Mouse (Mus musculus): ENCODE measurements around the gene Pnmt. TPM values are rescaled to one million over a fixed set of nuclear protein-coding genes. Genes with fewer than 3 reads are reported as not detected.

Pnmt gene
- polyA plus RNA-seq, 1 experiment from 2014 or later: 2.2 TPM

DNA sequence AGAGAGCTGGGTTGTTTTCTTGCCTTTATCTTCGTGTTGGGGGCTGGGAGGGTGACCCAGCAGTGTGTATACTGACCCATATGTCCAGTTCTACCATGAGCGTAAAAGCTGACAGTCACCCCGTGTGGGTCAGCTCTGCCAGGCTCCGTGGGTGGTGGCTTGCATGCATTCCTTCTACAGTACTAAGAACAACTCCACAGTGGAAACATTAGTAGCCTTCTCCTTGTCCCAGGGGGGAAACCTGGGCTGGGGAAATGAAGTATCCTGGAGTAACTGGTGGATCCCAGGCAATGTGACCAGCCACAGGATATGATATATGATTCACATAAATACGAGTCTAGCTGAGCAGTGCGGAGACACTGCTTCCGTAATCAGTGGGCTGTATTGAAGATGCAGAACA is 27.5 kb downstream of the Pnmt start:
- Histone ChIP-seq H3K27ac (ENCODE audit: low read depth, low read length) (0 out of 2 replicates have a peak overlapping the region, but pooled peaks have one; percentile 98), H3K4me3 (ENCODE audit: low read length) (peak overlapping the region; percentile 98), H3K4me2 (replicated peaks; ENCODE audit: low read depth, low read length) (peak overlapping the region; percentile 59), H3K27me3 (ENCODE audit: control insufficient read depth, insufficient read depth, low read length) (no peaks in the 10 kb centered on the region), H3K9me3 (ENCODE audit: control insufficient read depth, low read length) (no peaks in the 10 kb centered on the region), H3K36me3 (ENCODE audit: control insufficient read depth, insufficient read depth, low read length) (no peaks in the 10 kb centered on the region), H3K4me1 (ENCODE audit: control insufficient read depth, insufficient read depth, low read length) (peaks cover 33% of the 10 kb centered on the region), H3K9ac (ENCODE audit: low read depth, low read length) (peak overlapping the region; percentile 97; the same call in 1 of the 2 replicates)
- ATAC-seq (ENCODE audit: low FRiP score, low TSS enrichment): no peak
- WGBS: 11% methylated on average over 7 of the region's 7 CpGs

DNA sequence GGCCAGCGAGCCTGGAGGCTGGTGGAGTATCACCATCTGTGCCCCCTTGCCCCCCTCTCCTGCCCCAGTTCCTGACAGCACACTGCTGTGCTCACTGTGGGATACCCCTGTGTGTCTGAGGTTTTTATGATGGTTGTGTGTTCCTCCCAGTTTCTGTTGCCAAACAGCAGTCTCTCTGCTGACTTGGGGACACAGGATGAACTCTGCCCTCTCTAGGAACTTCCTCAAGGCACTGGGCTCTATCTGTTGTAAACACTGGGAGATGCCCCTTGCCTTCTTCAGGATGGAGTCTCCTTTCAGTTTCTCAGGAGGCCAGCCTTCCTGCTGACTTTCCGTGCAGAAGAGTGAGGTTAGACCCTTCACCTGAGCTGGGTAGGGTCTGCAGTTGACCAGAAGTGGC is 27.9 kb downstream of the Pnmt start:
- peak overlapping the region; percentile 59 for H3K4me2 ChIP-seq (replicated peaks; ENCODE audit: low read depth, low read length)
- 0 out of 2 replicates have a peak overlapping the region, but pooled peaks have one; percentile 97 for H3K9ac ChIP-seq (ENCODE audit: low read depth, low read length)
- ATAC-seq (ENCODE audit: low FRiP score, low TSS enrichment): no peak
- H3K4me3 ChIP-seq (ENCODE audit: low read length): peak overlapping the region; percentile 98
- H3K36me3 ChIP-seq (ENCODE audit: control insufficient read depth, insufficient read depth, low read length): no peaks in the 10 kb centered on the region; the same call in 1 of the 2 replicates
- peaks cover 29% of the 10 kb centered on the region for H3K4me1 ChIP-seq (ENCODE audit: control insufficient read depth, insufficient read depth, low read length)
- H3K27me3 ChIP-seq (ENCODE audit: control insufficient read depth, insufficient read depth, low read length): no peaks in the 10 kb centered on the region
- WGBS: 21% methylated on average over 2 of the region's 2 CpGs
- no peak overlapping the region for H3K27ac ChIP-seq (ENCODE audit: low read depth, low read length)
- no peaks in the 10 kb centered on the region for H3K9me3 ChIP-seq (ENCODE audit: control insufficient read depth, low read length)

DNA sequence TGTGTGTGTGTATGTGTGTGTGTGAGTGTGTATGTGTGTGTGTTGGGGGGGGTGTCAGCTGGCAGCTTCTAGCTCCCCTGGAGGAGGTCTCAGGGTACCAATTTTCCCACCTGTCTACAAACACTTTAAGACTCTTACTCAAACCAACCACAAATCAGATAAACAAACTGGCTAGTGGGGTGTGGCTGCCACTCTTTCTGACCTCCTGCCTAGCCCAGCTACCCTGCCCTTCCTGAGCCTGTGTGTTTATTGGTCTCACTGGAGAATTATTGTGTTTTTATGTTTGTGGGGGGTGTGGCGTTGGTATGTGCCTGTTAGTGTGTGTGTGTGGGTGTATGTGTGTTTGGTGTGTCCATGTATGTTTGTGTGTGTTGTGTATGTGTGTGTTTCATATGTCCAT is 30.8 kb downstream of the Pnmt start:
- peaks cover 24% of the 10 kb centered on the region for H3K36me3 ChIP-seq (ENCODE audit: control insufficient read depth, insufficient read depth, low read length)
- H3K27me3 ChIP-seq (ENCODE audit: control insufficient read depth, insufficient read depth, low read length): no peaks in the 10 kb centered on the region
- no peak overlapping the region for H3K4me2 ChIP-seq (replicated peaks; ENCODE audit: low read depth, low read length)
- H3K4me1 ChIP-seq (ENCODE audit: control insufficient read depth, insufficient read depth, low read length): peaks cover 14% of the 10 kb centered on the region
- no peak overlapping the region for H3K27ac ChIP-seq (ENCODE audit: low read depth, low read length)
- H3K9me3 ChIP-seq (ENCODE audit: control insufficient read depth, low read length): no peaks in the 10 kb centered on the region
- H3K4me3 ChIP-seq (ENCODE audit: low read length): no peak overlapping the region
- H3K9ac ChIP-seq (ENCODE audit: low read depth, low read length): no peak overlapping the region
- WGBS: 90% methylated on average over 1 of the region's 1 CpGs
- no peak for ATAC-seq (ENCODE audit: low FRiP score, low TSS enrichment)

- no peaks in the 10 kb centered on the region for H3K9me3 ChIP-seq (ENCODE audit: control insufficient read depth, low read length)
- H3K4me3 ChIP-seq (ENCODE audit: low read length): no peak overlapping the region
- WGBS: 78% methylated on average over 5 of the region's 6 CpGs
- H3K4me2 ChIP-seq (replicated peaks; ENCODE audit: low read depth, low read length): no peak overlapping the region
- peaks cover 14% of the 10 kb centered on the region for H3K4me1 ChIP-seq (ENCODE audit: control insufficient read depth, insufficient read depth, low read length)
- no peak overlapping the region for H3K9ac ChIP-seq (ENCODE audit: low read depth, low read length)
- no peak overlapping the region for H3K27ac ChIP-seq (ENCODE audit: low read depth, low read length)
- H3K36me3 ChIP-seq (ENCODE audit: control insufficient read depth, insufficient read depth, low read length): peaks cover 34% of the 10 kb centered on the region
- H3K27me3 ChIP-seq (ENCODE audit: control insufficient read depth, insufficient read depth, low read length): no peaks in the 10 kb centered on the region
- ATAC-seq (ENCODE audit: low FRiP score, low TSS enrichment): no peak
Observed at GRCm38 (mm10) chr11:98418273-98418672, 32.0 kb downstream of the Pnmt start.

GRCm38 (mm10) chr11:98418939-98419547 is 32.8 kb downstream of the Pnmt start:
- peak overlapping the region; percentile 23; the same call in 1 of the 2 replicates for H3K9ac ChIP-seq (ENCODE audit: low read depth, low read length)
- no peak overlapping the region for H3K4me2 ChIP-seq (replicated peaks; ENCODE audit: low read depth, low read length)
- H3K4me3 ChIP-seq (ENCODE audit: low read length): no peak overlapping the region
- no peaks in the 10 kb centered on the region for H3K27me3 ChIP-seq (ENCODE audit: control insufficient read depth, insufficient read depth, low read length)
- H3K27ac ChIP-seq (ENCODE audit: low read depth, low read length): no peak overlapping the region
- 84% methylated on average over 10 of the region's 10 CpGs for WGBS
- ATAC-seq (ENCODE audit: low FRiP score, low TSS enrichment): no peak
- peaks cover 39% of the 10 kb centered on the region for H3K36me3 ChIP-seq (ENCODE audit: control insufficient read depth, insufficient read depth, low read length)
- peaks cover 8% of the 10 kb centered on the region for H3K4me1 ChIP-seq (ENCODE audit: control insufficient read depth, insufficient read depth, low read length)
- H3K9me3 ChIP-seq (ENCODE audit: control insufficient read depth, low read length): no peaks in the 10 kb centered on the region

DNA sequence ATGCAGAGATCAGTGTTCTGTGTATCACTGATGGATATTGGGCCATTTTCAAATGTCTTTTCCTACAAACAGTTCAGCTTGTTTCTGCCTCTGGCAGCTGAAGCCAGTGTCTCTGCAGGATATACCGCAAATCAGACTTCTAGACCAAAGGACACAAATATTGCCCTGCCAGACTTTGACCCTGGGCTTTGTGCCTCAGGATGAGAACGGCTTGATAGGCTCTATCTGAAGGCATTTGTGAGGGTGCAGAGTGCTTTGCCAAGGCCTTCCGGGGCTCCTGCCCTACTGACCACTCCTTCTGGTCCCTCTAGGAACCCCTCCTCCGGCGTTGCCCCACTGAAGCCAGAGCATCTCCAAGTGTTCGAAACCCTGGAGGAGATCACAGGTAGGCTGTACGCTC is 40.3 kb downstream of the Pnmt start:
- Histone ChIP-seq H3K4me1 (ENCODE audit: control insufficient read depth, insufficient read depth, low read length) (no peaks in the 10 kb centered on the region), H3K27me3 (ENCODE audit: control insufficient read depth, insufficient read depth, low read length) (no peaks in the 10 kb centered on the region), H3K4me3 (ENCODE audit: low read length) (no peak overlapping the region), H3K9ac (ENCODE audit: low read depth, low read length) (no peak overlapping the region), H3K4me2 (replicated peaks; ENCODE audit: low read depth, low read length) (no peak overlapping the region), H3K27ac (ENCODE audit: low read depth, low read length) (no peak overlapping the region), H3K9me3 (ENCODE audit: control insufficient read depth, low read length) (no peaks in the 10 kb centered on the region), H3K36me3 (ENCODE audit: control insufficient read depth, insufficient read depth, low read length) (peaks cover 84% of the 10 kb centered on the region)
- 93% methylated on average over 7 of the region's 7 CpGs for WGBS
- ATAC-seq (ENCODE audit: low FRiP score, low TSS enrichment): no peak

- no peak for ATAC-seq (ENCODE audit: low FRiP score, low TSS enrichment)
- peaks cover 81% of the 10 kb centered on the region for H3K36me3 ChIP-seq (ENCODE audit: control insufficient read depth, insufficient read depth, low read length)
Observed at GRCm38 (mm10) chr11:98428436-98428835, 42.2 kb downstream of the Pnmt start.

DNA sequence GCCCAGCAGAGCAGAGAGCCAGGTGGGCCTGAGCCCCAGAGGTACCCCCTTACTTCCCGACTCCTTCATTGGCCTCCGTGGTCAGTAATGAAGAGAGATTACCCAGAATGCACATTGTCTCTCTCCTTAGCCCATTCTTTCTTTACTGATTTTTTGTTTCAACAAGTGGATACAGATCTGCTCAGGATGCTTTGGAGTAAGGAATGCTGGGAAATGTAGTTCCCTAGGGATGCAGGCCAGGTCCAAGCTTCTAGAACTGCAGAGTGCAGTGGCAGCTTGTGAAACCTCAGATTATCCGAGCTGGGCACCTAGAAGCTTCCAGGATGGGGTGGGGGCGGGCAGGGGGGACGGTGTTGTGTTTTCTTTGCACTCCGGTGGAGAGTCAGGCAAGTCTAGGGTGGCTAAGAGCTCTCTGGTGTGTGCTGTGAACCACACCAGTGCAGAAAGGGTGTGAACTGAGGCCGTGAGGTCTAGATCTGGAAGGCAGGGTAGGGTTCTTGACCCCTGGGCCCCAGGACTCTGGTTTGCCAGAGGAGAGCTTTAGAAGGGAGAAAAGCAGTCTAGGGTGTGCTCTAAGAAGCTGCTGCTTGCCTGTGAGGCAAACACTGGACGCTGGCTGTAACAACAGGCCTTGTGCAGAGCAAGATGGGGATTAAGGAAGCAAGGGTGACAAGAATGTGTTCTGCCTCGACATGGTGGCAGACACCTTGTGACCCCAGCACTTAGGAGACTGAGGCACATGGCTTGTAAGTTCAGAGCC is 45.7 kb downstream of the Pnmt start:
- Histone ChIP-seq H3K4me2 (replicated peaks; ENCODE audit: low read depth, low read length) (no peak overlapping the region), H3K4me3 (ENCODE audit: low read length) (no peak overlapping the region), H3K9ac (ENCODE audit: low read depth, low read length) (no peak overlapping the region), H3K27ac (ENCODE audit: low read depth, low read length) (no peak overlapping the region), H3K27me3 (ENCODE audit: control insufficient read depth, insufficient read depth, low read length) (no peaks in the 10 kb centered on the region), H3K9me3 (ENCODE audit: control insufficient read depth, low read length) (no peaks in the 10 kb centered on the region), H3K36me3 (ENCODE audit: control insufficient read depth, insufficient read depth, low read length) (peaks cover 91% of the 10 kb centered on the region), H3K4me1 (ENCODE audit: control insufficient read depth, insufficient read depth, low read length) (no peaks in the 10 kb centered on the region)
- ATAC-seq (ENCODE audit: low FRiP score, low TSS enrichment): no peak
- 80% methylated on average over 9 of the region's 9 CpGs for WGBS

More at GRCm38 (mm10) chr11:98428436-98428835, 42.2 kb downstream of the Pnmt start:
- no peaks in the 10 kb centered on the region for H3K4me1 ChIP-seq (ENCODE audit: control insufficient read depth, insufficient read depth, low read length)
- no peak overlapping the region for H3K9ac ChIP-seq (ENCODE audit: low read depth, low read length)
- H3K4me3 ChIP-seq (ENCODE audit: low read length): no peak overlapping the region
- 92% methylated on average over 5 of the region's 5 CpGs for WGBS
- H3K9me3 ChIP-seq (ENCODE audit: control insufficient read depth, low read length): no peaks in the 10 kb centered on the region
- H3K27ac ChIP-seq (ENCODE audit: low read depth, low read length): no peak overlapping the region
- H3K27me3 ChIP-seq (ENCODE audit: control insufficient read depth, insufficient read depth, low read length): no peaks in the 10 kb centered on the region
- H3K4me2 ChIP-seq (replicated peaks; ENCODE audit: low read depth, low read length): no peak overlapping the region

DNA sequence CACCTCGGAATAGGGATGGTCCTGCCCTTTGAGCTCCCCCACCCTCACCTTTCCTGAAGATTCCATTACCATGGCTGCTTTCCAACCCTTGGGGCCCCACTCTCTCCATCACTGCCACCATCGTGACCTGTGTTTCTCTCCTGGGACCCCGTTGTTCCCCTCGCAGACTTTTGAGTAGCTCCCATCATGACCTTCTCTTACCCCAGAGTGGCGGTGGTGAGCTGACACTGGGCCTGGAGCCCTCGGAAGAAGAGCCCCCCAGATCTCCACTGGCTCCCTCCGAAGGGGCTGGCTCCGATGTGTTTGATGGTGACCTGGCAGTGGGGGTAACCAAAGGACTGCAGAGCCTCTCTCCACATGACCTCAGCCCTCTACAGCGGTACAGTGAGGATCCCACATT is 49.5 kb downstream of the Pnmt start:
- H3K9ac ChIP-seq (ENCODE audit: low read depth, low read length): no peak overlapping the region
- H3K4me3 ChIP-seq (ENCODE audit: low read length): no peak overlapping the region
- no peaks in the 10 kb centered on the region for H3K9me3 ChIP-seq (ENCODE audit: control insufficient read depth, low read length)
- H3K4me1 ChIP-seq (ENCODE audit: control insufficient read depth, insufficient read depth, low read length): 0 out of 2 replicates have a peak, but pooled peaks cover 3% of the 10 kb centered on the region
- H3K4me2 ChIP-seq (replicated peaks; ENCODE audit: low read depth, low read length): no peak overlapping the region
- H3K27me3 ChIP-seq (ENCODE audit: control insufficient read depth, insufficient read depth, low read length): no peaks in the 10 kb centered on the region
- peaks cover 57% of the 10 kb centered on the region for H3K36me3 ChIP-seq (ENCODE audit: control insufficient read depth, insufficient read depth, low read length)
- no peak for ATAC-seq (ENCODE audit: low FRiP score, low TSS enrichment)
- 92% methylated on average over 9 of the region's 9 CpGs for WGBS
- H3K27ac ChIP-seq (ENCODE audit: low read depth, low read length): no peak overlapping the region
